Mouse (Mus musculus): ENCODE measurements around the gene Ralgps1.

DNA sequence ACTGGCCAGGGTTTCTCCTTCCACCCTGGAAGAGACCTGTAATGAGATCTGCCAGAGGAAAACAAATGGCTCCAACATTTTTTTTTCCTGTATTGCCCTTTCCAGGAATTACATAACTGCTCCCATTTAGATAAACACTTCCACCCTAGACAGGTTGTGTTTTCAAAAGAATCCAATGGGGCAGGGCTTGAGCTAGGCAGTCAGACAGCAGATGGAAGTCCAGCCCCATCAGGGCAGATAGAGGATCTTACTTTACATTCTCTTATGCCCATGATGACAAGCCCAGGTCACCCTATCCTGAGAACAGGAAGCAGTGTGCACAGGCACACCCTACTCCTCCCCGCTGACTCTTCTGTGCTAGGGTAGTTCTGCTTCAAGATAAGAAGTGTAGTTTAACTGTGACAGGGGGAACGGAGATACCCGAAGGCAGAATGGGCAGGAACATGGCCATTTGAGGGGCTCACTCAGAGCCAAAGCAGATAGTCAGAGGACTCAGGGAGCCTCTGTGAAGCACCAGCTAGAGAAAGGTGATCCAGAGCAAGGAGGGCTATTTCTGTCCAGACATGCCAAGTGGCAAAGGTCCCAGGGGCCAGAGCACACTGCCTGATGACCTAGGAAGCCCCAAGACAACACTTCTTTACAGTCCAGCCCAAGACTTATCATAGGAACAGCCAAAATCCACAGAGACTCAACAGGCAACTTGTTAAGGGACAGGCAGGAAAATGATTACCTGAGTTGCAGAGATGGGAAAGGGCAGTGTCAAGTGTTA, 114.3 kb downstream of the Ralgps1 start:
- TF ChIP-seq CTCF (IDR thresholded peaks at IDR 0.05) (no peak), EP300 (IDR thresholded peaks at IDR 0.05) (no peak)
